ENCODE assay signal across 8 mouse cellular contexts in genomic region chr9:41735448-41736233, GRCm38 (mm10).
DNase-seq lines count a peak whose midpoint lies in the region; ATAC-seq lines count a peak whose summit lies in the region.

No protein-coding gene starts in this region.

- H3K27me3 ChIP-seq in intestine, embryonic 15.5 days (replicated peaks), result no peaks in the 10 kb centered on the region

- DNase-seq in WW6 (ENCODE audit: low read depth, low spot score), result peak; percentile 9
- DNase-seq in cerebellum, postnatal 36 days, result peak; percentile 28 to 34
- DNase-seq in gastrocnemius, postnatal 10 days, result peak; percentile 46
- peak; percentile 62 to 83 for DNase-seq in left cerebral cortex, adult 9 months (ENCODE audit: low spot score in 2 of 2)
- peak; percentile 39 to 62 for DNase-seq in lung, postnatal 4 days
- DNase-seq in right cerebral cortex, postnatal 36 days (ENCODE audit: low spot score in 2 of 2), result peak; percentile 68 to 73

- peak overlapping the region; percentile 29 for H3K4me3 ChIP-seq in intestine, embryonic 15.5 days (replicated peaks)

- no peaks in the 10 kb centered on the region for H3K36me3 ChIP-seq in intestine, embryonic 15.5 days

- H3K27ac ChIP-seq in intestine, embryonic 15.5 days, result peak overlapping the region; percentile 48

- H3K9me3 ChIP-seq in intestine, embryonic 15.5 days, result no peaks in the 10 kb centered on the region

- under 1% methylated on average over 22 of the region's 22 CpGs for WGBS in intestine, embryonic 15.5 days

- peak; percentile 82 for ATAC-seq in intestine, embryonic 15.5 days
- ATAC-seq in megakaryocyte progenitor cell, adult 5-6 weeks (replicated peaks; ENCODE audit: poor library complexity), result no peak

- peak overlapping the region; percentile 65 for H3K4me2 ChIP-seq in intestine, embryonic 15.5 days (replicated peaks)

- H3K9ac ChIP-seq in intestine, embryonic 15.5 days, result peak overlapping the region; percentile 19

- H3K4me1 ChIP-seq in intestine, embryonic 15.5 days (replicated peaks), result peaks cover 9% of the 10 kb centered on the region

Comparison
In these comparisons a context has a peak if more than half of its experiments do, and no peak if none do; other contexts are left out.
1. DNase-seq: peak in every context shown above with its lines; median percentile 72 in left cerebral cortex, adult 9 months; 70 in right cerebral cortex, postnatal 36 days; 50 in lung, postnatal 4 days; 46 in gastrocnemius, postnatal 10 days; 31 in cerebellum, postnatal 36 days; 9 in WW6.